Mouse (Mus musculus): ENCODE data around the gene Hist1h2be. TPM values are rescaled to one million over a fixed set of nuclear protein-coding genes. Genes with fewer than 3 reads are reported as not detected.

Gene Hist1h2be
- polyA plus RNA-seq, 1 experiment from 2014 or later, result 0.91 TPM

Other genes with a start within 250 kb of the Hist1h2be start
- gene Abt1, start 197.3 kb downstream of the Hist1h2be start, polyA plus RNA-seq (2014; fragmentation: Illumina TruSeq; extraction: RNeasy Lipid Tissue Mini Kit (QIAGEN cat#74804); ENCODE audit: low read depth, low replicate concordance), result 1.4 TPM
- gene Btn1a1, start 155.2 kb downstream of the Hist1h2be start, polyA plus RNA-seq (2014; fragmentation: Illumina TruSeq; extraction: RNeasy Lipid Tissue Mini Kit (QIAGEN cat#74804); ENCODE audit: low read depth, low replicate concordance), result 0.35 TPM
- gene Btn2a2, start 132.3 kb downstream of the Hist1h2be start, polyA plus RNA-seq (2014; fragmentation: Illumina TruSeq; extraction: RNeasy Lipid Tissue Mini Kit (QIAGEN cat#74804); ENCODE audit: low read depth, low replicate concordance), result 0.25 TPM
- gene Hist1h4h, start 90.1 kb downstream of the Hist1h2be start, polyA plus RNA-seq (2014; fragmentation: Illumina TruSeq; extraction: RNeasy Lipid Tissue Mini Kit (QIAGEN cat#74804); ENCODE audit: low read depth, low replicate concordance), result not detected
- not detected for gene Hist1h2af, start 87.2 kb downstream of the Hist1h2be start, polyA plus RNA-seq (2014; fragmentation: Illumina TruSeq; extraction: RNeasy Lipid Tissue Mini Kit (QIAGEN cat#74804); ENCODE audit: low read depth, low replicate concordance)
- gene Hist1h3g, start 85.7 kb downstream of the Hist1h2be start, polyA plus RNA-seq (2014; fragmentation: Illumina TruSeq; extraction: RNeasy Lipid Tissue Mini Kit (QIAGEN cat#74804); ENCODE audit: low read depth, low replicate concordance), result not detected
- not detected for gene Hist1h2bh, start 77.7 kb downstream of the Hist1h2be start, polyA plus RNA-seq (2014; fragmentation: Illumina TruSeq; extraction: RNeasy Lipid Tissue Mini Kit (QIAGEN cat#74804); ENCODE audit: low read depth, low replicate concordance)
- gene Hist1h3f, start 77.1 kb downstream of the Hist1h2be start, polyA plus RNA-seq (2014; fragmentation: Illumina TruSeq; extraction: RNeasy Lipid Tissue Mini Kit (QIAGEN cat#74804); ENCODE audit: low read depth, low replicate concordance), result not detected
- gene Hist1h4f, start 69.5 kb downstream of the Hist1h2be start, polyA plus RNA-seq (2014; fragmentation: Illumina TruSeq; extraction: RNeasy Lipid Tissue Mini Kit (QIAGEN cat#74804); ENCODE audit: low read depth, low replicate concordance), result not detected
- gene Hist1h1d, start 67.9 kb downstream of the Hist1h2be start, polyA plus RNA-seq (2014; fragmentation: Illumina TruSeq; extraction: RNeasy Lipid Tissue Mini Kit (QIAGEN cat#74804); ENCODE audit: low read depth, low replicate concordance), result 0.11 TPM
- not detected for gene Hist1h3e, start 58.8 kb downstream of the Hist1h2be start, polyA plus RNA-seq (2014; fragmentation: Illumina TruSeq; extraction: RNeasy Lipid Tissue Mini Kit (QIAGEN cat#74804); ENCODE audit: low read depth, low replicate concordance)
- gene Hist1h2ae, start 49.9 kb downstream of the Hist1h2be start, polyA plus RNA-seq (2014; fragmentation: Illumina TruSeq; extraction: RNeasy Lipid Tissue Mini Kit (QIAGEN cat#74804); ENCODE audit: low read depth, low replicate concordance), result not detected
- not detected for gene Hist1h2bg, start 49.7 kb downstream of the Hist1h2be start, polyA plus RNA-seq (2014; fragmentation: Illumina TruSeq; extraction: RNeasy Lipid Tissue Mini Kit (QIAGEN cat#74804); ENCODE audit: low read depth, low replicate concordance)
- not detected for gene Hist1h2bf, start 46.9 kb downstream of the Hist1h2be start, polyA plus RNA-seq (2014; fragmentation: Illumina TruSeq; extraction: RNeasy Lipid Tissue Mini Kit (QIAGEN cat#74804); ENCODE audit: low read depth, low replicate concordance)
- not detected for gene Hist1h2ad, start 46.7 kb downstream of the Hist1h2be start, polyA plus RNA-seq (2014; fragmentation: Illumina TruSeq; extraction: RNeasy Lipid Tissue Mini Kit (QIAGEN cat#74804); ENCODE audit: low read depth, low replicate concordance)
- gene Hist1h3d, start 45.4 kb downstream of the Hist1h2be start, polyA plus RNA-seq (2014; fragmentation: Illumina TruSeq; extraction: RNeasy Lipid Tissue Mini Kit (QIAGEN cat#74804); ENCODE audit: low read depth, low replicate concordance), result not detected
- gene Hist1h4d, start 39.5 kb downstream of the Hist1h2be start, polyA plus RNA-seq (2014; fragmentation: Illumina TruSeq; extraction: RNeasy Lipid Tissue Mini Kit (QIAGEN cat#74804); ENCODE audit: low read depth, low replicate concordance), result not detected
- 0.24 TPM for gene Hist1h1e, start 1.4 kb upstream of the Hist1h2be start, polyA plus RNA-seq (2014; fragmentation: Illumina TruSeq; extraction: RNeasy Lipid Tissue Mini Kit (QIAGEN cat#74804); ENCODE audit: low read depth, low replicate concordance)
- gene Hist1h2ac, start 62.8 kb upstream of the Hist1h2be start, polyA plus RNA-seq (2014; fragmentation: Illumina TruSeq; extraction: RNeasy Lipid Tissue Mini Kit (QIAGEN cat#74804); ENCODE audit: low read depth, low replicate concordance), result 0.28 TPM
- 16.4 TPM for gene Hist1h2bc, start 63.1 kb upstream of the Hist1h2be start, polyA plus RNA-seq (2014; fragmentation: Illumina TruSeq; extraction: RNeasy Lipid Tissue Mini Kit (QIAGEN cat#74804); ENCODE audit: low read depth, low replicate concordance)
- 0.91 TPM for gene Hist1h1t, start 74.7 kb upstream of the Hist1h2be start, polyA plus RNA-seq (2014; fragmentation: Illumina TruSeq; extraction: RNeasy Lipid Tissue Mini Kit (QIAGEN cat#74804); ENCODE audit: low read depth, low replicate concordance)
- 3.9 TPM for gene Hist1h4c, start 77.3 kb upstream of the Hist1h2be start, polyA plus RNA-seq (2014; fragmentation: Illumina TruSeq; extraction: RNeasy Lipid Tissue Mini Kit (QIAGEN cat#74804); ENCODE audit: low read depth, low replicate concordance)
- 13.3 TPM for gene Hfe, start 89.7 kb upstream of the Hist1h2be start, polyA plus RNA-seq (2014; fragmentation: Illumina TruSeq; extraction: RNeasy Lipid Tissue Mini Kit (QIAGEN cat#74804); ENCODE audit: low read depth, low replicate concordance)
- gene Hist1h1c, start 117.7 kb upstream of the Hist1h2be start, polyA plus RNA-seq (2014; fragmentation: Illumina TruSeq; extraction: RNeasy Lipid Tissue Mini Kit (QIAGEN cat#74804); ENCODE audit: low read depth, low replicate concordance), result 1.8 TPM
- gene Hist1h3c, start 124.5 kb upstream of the Hist1h2be start, polyA plus RNA-seq (2014; fragmentation: Illumina TruSeq; extraction: RNeasy Lipid Tissue Mini Kit (QIAGEN cat#74804); ENCODE audit: low read depth, low replicate concordance), result not detected
- not detected for gene Hist1h2bb, start 125.6 kb upstream of the Hist1h2be start, polyA plus RNA-seq (2014; fragmentation: Illumina TruSeq; extraction: RNeasy Lipid Tissue Mini Kit (QIAGEN cat#74804); ENCODE audit: low read depth, low replicate concordance)
- not detected for gene Hist1h2ab, start 130.0 kb upstream of the Hist1h2be start, polyA plus RNA-seq (2014; fragmentation: Illumina TruSeq; extraction: RNeasy Lipid Tissue Mini Kit (QIAGEN cat#74804); ENCODE audit: low read depth, low replicate concordance)
- not detected for gene Hist1h3b, start 131.1 kb upstream of the Hist1h2be start, polyA plus RNA-seq (2014; fragmentation: Illumina TruSeq; extraction: RNeasy Lipid Tissue Mini Kit (QIAGEN cat#74804); ENCODE audit: low read depth, low replicate concordance)
- gene Hist1h4b, start 135.9 kb upstream of the Hist1h2be start, polyA plus RNA-seq (2014; fragmentation: Illumina TruSeq; extraction: RNeasy Lipid Tissue Mini Kit (QIAGEN cat#74804); ENCODE audit: low read depth, low replicate concordance), result not detected
- 3.1 TPM for gene Hist1h4a, start 140.1 kb upstream of the Hist1h2be start, polyA plus RNA-seq (2014; fragmentation: Illumina TruSeq; extraction: RNeasy Lipid Tissue Mini Kit (QIAGEN cat#74804); ENCODE audit: low read depth, low replicate concordance)
- gene Hist1h3a, start 141.3 kb upstream of the Hist1h2be start, polyA plus RNA-seq (2014; fragmentation: Illumina TruSeq; extraction: RNeasy Lipid Tissue Mini Kit (QIAGEN cat#74804); ENCODE audit: low read depth, low replicate concordance), result not detected
- not detected for gene Hist1h1a, start 142.5 kb upstream of the Hist1h2be start, polyA plus RNA-seq (2014; fragmentation: Illumina TruSeq; extraction: RNeasy Lipid Tissue Mini Kit (QIAGEN cat#74804); ENCODE audit: low read depth, low replicate concordance)
- 4.5 TPM for gene Trim38, start 148.8 kb upstream of the Hist1h2be start, polyA plus RNA-seq (2014; fragmentation: Illumina TruSeq; extraction: RNeasy Lipid Tissue Mini Kit (QIAGEN cat#74804); ENCODE audit: low read depth, low replicate concordance)
- 0.25 TPM for gene Slc17a2, start 185.9 kb upstream of the Hist1h2be start, polyA plus RNA-seq (2014; fragmentation: Illumina TruSeq; extraction: RNeasy Lipid Tissue Mini Kit (QIAGEN cat#74804); ENCODE audit: low read depth, low replicate concordance)
- 0.57 TPM for gene Slc17a3, start 218.3 kb upstream of the Hist1h2be start, polyA plus RNA-seq (2014; fragmentation: Illumina TruSeq; extraction: RNeasy Lipid Tissue Mini Kit (QIAGEN cat#74804); ENCODE audit: low read depth, low replicate concordance)
- 0.53 TPM for gene Slc17a1, start 246.6 kb upstream of the Hist1h2be start, polyA plus RNA-seq (2014; fragmentation: Illumina TruSeq; extraction: RNeasy Lipid Tissue Mini Kit (QIAGEN cat#74804); ENCODE audit: low read depth, low replicate concordance)